Comparison of ENCODE assay signal across 17 mouse cellular contexts in genomic region chr10:4492909-4493308, GRCm38 (mm10). TPM values are rescaled to one million over a fixed set of nuclear protein-coding genes. Genes with fewer than 3 reads are reported as not detected.
"Had no signal": no experiment of that assay in that cellular context is flagged by ENCODE, and none has a peak within 500 bp of the region (broad histone marks: within the 10 kb centered on the region; RNA-seq: fewer than 3 reads in every experiment).

No protein-coding gene starts in this region.

- ATAC-seq: lung, postnatal 0 days had no signal

- H3K4me2 ChIP-seq: liver, embryonic 11.5 days; liver, embryonic 15.5 days; neural tube, embryonic 15.5 days had no signal

- H3K27ac ChIP-seq: left cerebral cortex, adult 2 months; limb, embryonic 10.5 days; liver, embryonic 15.5 days; midbrain, embryonic 10.5 days; neural tube, embryonic 15.5 days had no signal

- DNase-seq: kidney, adult 9 months; lung, adult 2 months; lung, postnatal 4 days; midbrain, embryonic 14.5 days; right cerebral cortex, adult 18-20 months; right cerebral cortex, postnatal 25 days; thymus, postnatal 36 days had no signal

- H3K36me3 ChIP-seq: limb, embryonic 10.5 days; liver, embryonic 15.5 days; midbrain, embryonic 10.5 days; neural tube, embryonic 15.5 days had no signal

- H3K4me1 ChIP-seq: limb, embryonic 10.5 days; neural tube, embryonic 15.5 days had no signal

- H3K9me3 ChIP-seq: limb, embryonic 10.5 days; liver, embryonic 15.5 days; midbrain, embryonic 10.5 days; neural tube, embryonic 15.5 days had no signal

- H3K4me3 ChIP-seq: left cerebral cortex, adult 2 months; limb, embryonic 10.5 days; liver, embryonic 15.5 days; midbrain, embryonic 10.5 days; myocyte; neural tube, embryonic 15.5 days had no signal

- H3K27me3 ChIP-seq: liver, embryonic 15.5 days; neural tube, embryonic 15.5 days had no signal

- H3K9ac ChIP-seq: liver, embryonic 15.5 days; neural tube, embryonic 15.5 days had no signal

RNA-seq across cellular contexts. Expression of gene Ccdc170, which starts 10.6 kb away (rescaled TPM):
- polyA plus RNA-seq: liver, embryonic 11.5 days; liver, embryonic 15.5 days; midbrain, embryonic 10.5 days; neural tube, embryonic 11.5 days; small intestine, adult 2 months had no signal
